Mouse (Mus musculus) olfactory bulb, adult 2 months (tissue): ENCODE results near the gene Tom1.

Experiments used
- CTCF ChIP-seq: fragments of 200-500 bp; IDR thresholded peaks from 2 replicates; pipeline ENCODE4 v1.5.1; 2012; ENCODE audit warnings: low read depth, mild to moderate bottlenecking, low read length, moderate library complexity; ENCODE audit not compliant: insufficient read depth
- POLR2A ChIP-seq: fragments of 200-500 bp; IDR thresholded peaks from 2 replicates; pipeline ENCODE4 v1.6.1; 2012; ENCODE audit warnings: mild to moderate bottlenecking, low read depth, low read length, moderate library complexity; ENCODE audit not compliant: insufficient read depth

GRCm38 (mm10) chr8:75053342-75053741 lies 19.8 kb downstream of the Tom1 start:
- TF ChIP-seq POLR2A, result no peak
- TF ChIP-seq CTCF, result no peak
